Mouse (Mus musculus) midbrain, embryonic 14.5 days (tissue): ENCODE data around the gene Bcat1. TPM values are rescaled to one million over a fixed set of nuclear protein-coding genes. Genes with fewer than 3 reads are reported as not detected.

Experiments used
- ATAC-seq: fragments of 200-750 bp; cut with Nextera tagmentation; 2 replicates; pipeline ENCODE4 v1.8.0; 2017; ENCODE audit warnings: moderate number of reproducible peaks, moderate library complexity; ENCODE audit not compliant: low FRiP score, low TSS enrichment
- DNase-seq: peaks from one replicate; pipeline ENCODE4 v3.0.0-alpha.2; 2015
- H3K27ac ChIP-seq: fragments of 300-500 bp; sonication (generic); replicated peaks from 2 replicates; pipeline ENCODE4 v1.5.1; 2014; ENCODE audit warnings: mild to moderate bottlenecking, low read depth, low read length, moderate library complexity
- H3K27me3 ChIP-seq: fragments of 300-500 bp; sonication (generic); 2 replicates; pipeline ENCODE4 v1.6.1; 2014; ENCODE audit warnings: low read length, control low read depth, mixed read lengths; ENCODE audit not compliant: control insufficient read depth, insufficient read depth
- H3K36me3 ChIP-seq: fragments of 300-500 bp; sonication (generic); 2 replicates; pipeline ENCODE4 v1.6.1; 2014; ENCODE audit warnings: low read length, control low read depth; ENCODE audit not compliant: control insufficient read depth, insufficient read depth
- H3K4me1 ChIP-seq: fragments of 300-500 bp; sonication (generic); 2 replicates; pipeline ENCODE4 v1.6.1; 2014; ENCODE audit warnings: mild to moderate bottlenecking, antibody characterized with exemption, low read length, control low read depth; ENCODE audit not compliant: control insufficient read depth, insufficient read depth
- H3K4me2 ChIP-seq: fragments of 300-500 bp; sonication (generic); 2 replicates; pipeline ENCODE4 v1.6.1; 2014; ENCODE audit warnings: mild to moderate bottlenecking, low read length, moderate library complexity
- H3K4me3 ChIP-seq: fragments of 300-500 bp; sonication (generic); replicated peaks from 2 replicates; pipeline ENCODE4 v1.5.1; 2014; ENCODE audit warnings: low read depth, low read length
- H3K9ac ChIP-seq: fragments of 300-500 bp; sonication (generic); replicated peaks from 2 replicates; pipeline ENCODE4 v1.6.1; 2014; ENCODE audit warnings: mild to moderate bottlenecking, low read length, moderate library complexity
- H3K9me3 ChIP-seq: fragments of 300-500 bp; sonication (generic); 2 replicates; pipeline ENCODE4 v1.6.1; 2016; ENCODE audit warnings: low read length, control low read depth, mixed read lengths; ENCODE audit not compliant: control insufficient read depth
- WGBS: fragments of 180-500 bp; shearing (Covaris S2); extraction: QIAGEN DNeasy Blood & Tissue Kit; methylation state at CpG from one replicate; pipeline ENCODE4 v1.1.7; 2014; 5-methylcytosine and 5-hydroxymethylcytosine counted together
- polyA plus RNA-seq: library from polyadenylated mRNA; unstranded; fragments of >200 nt; fragmentation: Nextera tagmentation; extraction: Ambion mirVana; gene quantifications from 2 replicates; pipeline ENCODE4 v1.2.1, GENCODE M21; 2014

The Bcat1 gene
- polyA plus RNA-seq, 1 experiment from 2014 or later, result 117 TPM

GRCm38 (mm10) chr6:145120086-145120485 is 44.1 kb upstream of the Bcat1 start:
- Histone ChIP-seq H3K27ac (no peak overlapping the region), H3K36me3 (no peaks in the 10 kb centered on the region), H3K27me3 (no peaks in the 10 kb centered on the region), H3K9ac (no peak overlapping the region), H3K4me1 (0 out of 2 replicates have a peak, but pooled peaks cover 4% of the 10 kb centered on the region), H3K9me3 (no peaks in the 10 kb centered on the region), H3K4me2 (no peak overlapping the region), H3K4me3 (no peak overlapping the region)
- 71% methylated on average over 2 of the region's 2 CpGs for WGBS
- DNase-seq (no peak), ATAC-seq (no peak)

GRCm38 (mm10) chr6:145116098-145116672 is 40.2 kb upstream of the Bcat1 start:
- Histone ChIP-seq H3K27ac (0 out of 2 replicates have a peak overlapping the region, but pooled peaks have one; percentile 20), H3K4me3 (no peak overlapping the region), H3K9ac (0 out of 2 replicates have a peak overlapping the region, but pooled peaks have one; percentile 4), H3K27me3 (no peaks in the 10 kb centered on the region), H3K4me1 (0 out of 2 replicates have a peak, but pooled peaks cover 4% of the 10 kb centered on the region), H3K4me2 (no peak overlapping the region; the same call in 1 of the 2 replicates), H3K36me3 (no peaks in the 10 kb centered on the region), H3K9me3 (no peaks in the 10 kb centered on the region)
- ATAC-seq (no peak), DNase-seq (peak; percentile 36)
- 2% methylated on average over 4 of the region's 4 CpGs for WGBS

GRCm38 (mm10) chr6:145115476-145116097 is 39.6 kb upstream of the Bcat1 start, which contains the start of gene Lrmp:
Gene Lrmp, plus strand, starts transcription at chr6:145115653.
- Histone ChIP-seq H3K36me3 (no peaks in the 10 kb centered on the region), H3K9me3 (no peaks in the 10 kb centered on the region), H3K27me3 (no peaks in the 10 kb centered on the region), H3K4me3 (no peak within 1 kb of the TSS), H3K9ac (0 out of 2 replicates have a peak within 1 kb of the TSS, but pooled peaks have one; percentile 4), H3K4me1 (0 out of 2 replicates have a peak, but pooled peaks cover 4% of the 10 kb centered on the region), H3K4me2 (no peak within 1 kb of the TSS; the same call in 1 of the 2 replicates), H3K27ac (0 out of 2 replicates have a peak within 1 kb of the TSS, but pooled peaks have one; percentile 20)
- 71% methylated on average over 6 of the region's 6 CpGs for WGBS
- no peak for DNase-seq
- ATAC-seq, result no peak

- Histone ChIP-seq H3K27me3 (no peaks in the 10 kb centered on the region), H3K4me3 (no peak overlapping the region), H3K27ac (no peak overlapping the region), H3K9me3 (no peaks in the 10 kb centered on the region), H3K4me1 (0 out of 2 replicates have a peak, but pooled peaks cover 4% of the 10 kb centered on the region), H3K36me3 (no peaks in the 10 kb centered on the region), H3K4me2 (no peak overlapping the region), H3K9ac (no peak overlapping the region)
- DNase-seq (no peak), ATAC-seq (no peak)
- WGBS, result 73% methylated on average over 2 of the region's 2 CpGs
Observed at GRCm38 (mm10) chr6:145114561-145114960, 38.6 kb upstream of the Bcat1 start.

GRCm38 (mm10) chr6:145112865-145113264 is 36.9 kb upstream of the Bcat1 start:
- Histone ChIP-seq H3K4me3 (no peak overlapping the region), H3K9me3 (no peaks in the 10 kb centered on the region), H3K4me2 (no peak overlapping the region), H3K27ac (no peak overlapping the region), H3K36me3 (no peaks in the 10 kb centered on the region), H3K27me3 (no peaks in the 10 kb centered on the region), H3K9ac (no peak overlapping the region), H3K4me1 (0 out of 2 replicates have a peak, but pooled peaks cover 4% of the 10 kb centered on the region)
- WGBS, result 77% methylated on average over 6 of the region's 6 CpGs
- DNase-seq (no peak), ATAC-seq (no peak)

- ATAC-seq, result no peak
- no peak overlapping the region for H3K4me3 ChIP-seq
- WGBS, result 97% methylated on average over 4 of the region's 4 CpGs
Observed at GRCm38 (mm10) chr6:145110786-145111185, 34.8 kb upstream of the Bcat1 start.

GRCm38 (mm10) chr6:145106163-145106842 is 30.3 kb upstream of the Bcat1 start:
- ATAC-seq, result no peak
- H3K4me2 ChIP-seq, result no peak overlapping the region
- WGBS, result 90% methylated on average over 6 of the region's 6 CpGs
- H3K9me3 ChIP-seq, result no peaks in the 10 kb centered on the region
- DNase-seq, result no peak
- no peaks in the 10 kb centered on the region for H3K36me3 ChIP-seq
- H3K27ac ChIP-seq, result no peak overlapping the region
- no peak overlapping the region for H3K4me3 ChIP-seq
- no peak overlapping the region for H3K9ac ChIP-seq
- no peaks in the 10 kb centered on the region for H3K4me1 ChIP-seq
- H3K27me3 ChIP-seq, result no peaks in the 10 kb centered on the region

More at GRCm38 (mm10) chr6:145110786-145111185, 34.8 kb upstream of the Bcat1 start:
- Histone ChIP-seq H3K27me3 (no peaks in the 10 kb centered on the region), H3K27ac (no peak overlapping the region), H3K4me1 (no peaks in the 10 kb centered on the region), H3K4me2 (no peak overlapping the region), H3K36me3 (no peaks in the 10 kb centered on the region), H3K9me3 (no peaks in the 10 kb centered on the region), H3K9ac (no peak overlapping the region)
- DNase-seq, result no peak

- Histone ChIP-seq H3K4me2 (no peak overlapping the region), H3K27me3 (no peaks in the 10 kb centered on the region), H3K9me3 (no peaks in the 10 kb centered on the region), H3K27ac (no peak overlapping the region), H3K4me1 (no peaks in the 10 kb centered on the region), H3K9ac (no peak overlapping the region), H3K4me3 (no peak overlapping the region), H3K36me3 (no peaks in the 10 kb centered on the region)
- ATAC-seq, result no peak
- WGBS, result 96% methylated on average over 10 of the region's 10 CpGs
- DNase-seq, result no peak
Observed at GRCm38 (mm10) chr6:145105439-145105838, 29.5 kb upstream of the Bcat1 start.
